Mouse (Mus musculus): ENCODE data around the gene Vegfb.
"Not testable (repeated sequence)": the region's sequence is repeated elsewhere in the genome, so short reads cannot be mapped to it uniquely, and the experiment has no call there.

DNA sequence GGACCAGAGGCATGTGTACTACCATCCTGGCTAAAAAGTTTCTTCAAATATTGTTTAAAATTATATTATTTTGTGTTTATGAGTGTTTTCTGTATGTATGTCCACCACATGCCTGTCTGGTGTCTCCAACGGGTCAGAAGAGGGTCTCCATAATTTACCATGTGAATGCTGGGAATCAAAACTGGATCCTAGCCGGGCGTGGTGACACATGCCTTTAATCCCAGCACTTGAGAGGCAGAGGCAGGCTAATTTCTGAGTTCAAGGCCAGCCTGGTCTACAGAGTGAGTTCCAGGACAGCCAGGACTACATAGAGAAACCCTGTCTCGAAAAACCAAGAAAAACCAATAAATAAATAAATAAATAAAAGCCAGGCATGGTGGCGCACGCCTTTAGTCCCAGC lies 3.7 kb upstream of the Vegfb start:
- TF ChIP-seq EP300, CTCF (IDR thresholded peaks at IDR 0.05; ENCODE audit: low read depth): not testable (repeated sequence)
